Mouse (Mus musculus) heart, embryonic 14.5 days (tissue): ENCODE results near the gene Mgea5. TPM values are rescaled to one million over a fixed set of nuclear protein-coding genes. Genes with fewer than 3 reads are reported as not detected.

Source experiments
- ATAC-seq: fragments of 200-750 bp; cut with Nextera tagmentation; 2 replicates; pipeline ENCODE4 v1.8.0; 2017; ENCODE audit warnings: low read depth, moderate TSS enrichment; ENCODE audit not compliant: insufficient number of reproducible peaks, insufficient read depth, low FRiP score
- H3K27ac ChIP-seq, 2 experiments: fragments of 200-500 bp in 1 of 2; fragments of 300-500 bp in 1 of 2; sonication (generic) in 1 of 2; replicated peaks in 1 of 2; 2 replicates each; pipeline ENCODE4 v1.5.1; 2012 to 2014; ENCODE audit warnings: low read depth in 2 of 2, low read length in 2 of 2, control low read depth in 1 of 2, mild to moderate bottlenecking in 1 of 2, mixed read lengths in 1 of 2; ENCODE audit not compliant: control insufficient read depth in 1 of 2, insufficient read depth in 1 of 2
- H3K27me3 ChIP-seq: fragments of 300-500 bp; sonication (generic); 2 replicates; pipeline ENCODE4 v1.6.1; 2014; ENCODE audit warnings: mild to moderate bottlenecking, low read length, control low read depth; ENCODE audit not compliant: control insufficient read depth, insufficient read depth
- H3K36me3 ChIP-seq: fragments of 300-500 bp; sonication (generic); 2 replicates; pipeline ENCODE4 v1.6.1; 2014; ENCODE audit warnings: mild to moderate bottlenecking, control low read depth, low read length, mixed read lengths; ENCODE audit not compliant: control insufficient read depth, insufficient read depth
- H3K4me1 ChIP-seq, 2 experiments: fragments of 200-500 bp in 1 of 2; fragments of 300-500 bp in 1 of 2; sonication (generic) in 1 of 2; 2 replicates each; pipeline ENCODE4 v1.6.1; 2012 to 2014; ENCODE audit warnings: low read length in 2 of 2, control low read depth in 1 of 2, mixed read lengths in 1 of 2; ENCODE audit not compliant: control insufficient read depth in 2 of 2, insufficient read depth in 2 of 2
- H3K4me2 ChIP-seq: fragments of 300-500 bp; sonication (generic); 2 replicates; pipeline ENCODE4 v1.6.1; 2014; ENCODE audit warnings: mild to moderate bottlenecking, low read length
- H3K4me3 ChIP-seq, 2 experiments: fragments of 200-500 bp in 1 of 2; fragments of 300-500 bp in 1 of 2; sonication (generic) in 1 of 2; 2 replicates each; pipeline ENCODE4 v1.5.1; 2012 to 2014; ENCODE audit warnings: low read length in 2 of 2, mild to moderate bottlenecking in 2 of 2, control low read depth in 1 of 2, low read depth in 1 of 2, moderate library complexity in 1 of 2; ENCODE audit not compliant: control insufficient read depth in 1 of 2, insufficient read depth in 1 of 2
- H3K9ac ChIP-seq: fragments of 300-500 bp; sonication (generic); 2 replicates; pipeline ENCODE4 v1.6.1; 2014; ENCODE audit warnings: mild to moderate bottlenecking, low read length
- H3K9me3 ChIP-seq: fragments of 300-500 bp; sonication (generic); 2 replicates; pipeline ENCODE4 v1.6.1; 2016; ENCODE audit warnings: low read length, control low read depth; ENCODE audit not compliant: control insufficient read depth
- WGBS: fragments of 180-500 bp; shearing (Covaris S2); extraction: QIAGEN DNeasy Blood & Tissue Kit; methylation state at CpG from one replicate; pipeline ENCODE4 v1.1.7; 2014; 5-methylcytosine and 5-hydroxymethylcytosine counted together
- polyA plus RNA-seq: library from polyadenylated mRNA; unstranded; fragments of >200 nt; fragmentation: Nextera tagmentation; extraction: Ambion mirVana; gene quantifications from 2 replicates; pipeline ENCODE4 v1.2.1, GENCODE M21; 2014

Gene Mgea5
- polyA plus RNA-seq, 1 experiment from 2014 or later, result 47.1 TPM

DNA sequence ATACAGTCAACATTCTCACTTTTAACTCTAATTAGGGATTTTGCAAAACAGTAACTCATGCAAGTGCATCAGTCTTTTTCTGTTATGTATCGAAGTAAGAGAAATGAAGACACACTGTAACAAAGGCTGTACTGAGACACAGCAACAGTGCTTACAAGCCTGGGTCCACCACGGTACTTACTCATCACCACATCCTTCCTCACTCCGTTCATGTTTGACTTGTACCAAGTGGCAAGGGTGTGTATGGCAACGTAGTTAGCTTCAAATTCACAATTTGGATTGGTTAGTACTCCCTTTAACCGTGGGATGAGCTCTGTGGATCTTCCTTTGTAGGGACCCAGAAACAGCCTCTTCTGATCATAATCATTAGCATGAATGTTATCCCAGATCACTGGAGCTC, 12.1 kb downstream of the Mgea5 start:
- Histone ChIP-seq H3K9ac (no peak overlapping the region), H3K4me2 (no peak overlapping the region), H3K9me3 (no peaks in the 10 kb centered on the region), H3K4me3 (no peak overlapping the region), H3K36me3 (peaks cover 100% of the 10 kb centered on the region), H3K4me1 (no peaks in the 10 kb centered on the region), H3K27ac (no peak overlapping the region), H3K27me3 (no peaks in the 10 kb centered on the region)
- no peak for ATAC-seq
- WGBS, result 89% methylated on average over 5 of the region's 5 CpGs

DNA sequence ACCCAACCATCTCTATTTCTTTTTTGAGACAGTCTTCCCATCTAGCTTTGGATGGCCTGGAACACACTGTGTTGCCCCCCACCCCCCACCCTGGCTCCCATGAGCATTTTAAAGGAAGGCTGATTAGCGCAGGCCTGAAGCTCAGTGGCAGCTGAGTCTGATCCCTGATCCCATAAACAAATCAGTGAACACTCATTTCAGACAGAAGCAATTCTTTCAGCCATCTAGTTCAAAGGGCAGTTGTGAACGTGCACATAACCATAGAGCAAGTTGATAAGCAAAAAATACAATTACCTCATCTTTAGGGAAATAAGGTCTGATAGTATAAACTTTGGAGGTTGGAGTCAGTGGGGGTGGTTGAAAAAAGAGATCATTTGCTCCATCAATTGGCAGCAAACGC, 22.8 kb downstream of the Mgea5 start:
- 75% methylated on average over 3 of the region's 3 CpGs for WGBS
- no peak overlapping the region for H3K4me2 ChIP-seq
- no peak overlapping the region for H3K4me3 ChIP-seq
- no peak overlapping the region for H3K9ac ChIP-seq
- no peaks in the 10 kb centered on the region for H3K27me3 ChIP-seq
- H3K27ac ChIP-seq, result no peak overlapping the region
- ATAC-seq, result no peak
- H3K4me1 ChIP-seq, result no peaks in the 10 kb centered on the region
- no peaks in the 10 kb centered on the region for H3K9me3 ChIP-seq
- peaks cover 96% of the 10 kb centered on the region for H3K36me3 ChIP-seq

DNA sequence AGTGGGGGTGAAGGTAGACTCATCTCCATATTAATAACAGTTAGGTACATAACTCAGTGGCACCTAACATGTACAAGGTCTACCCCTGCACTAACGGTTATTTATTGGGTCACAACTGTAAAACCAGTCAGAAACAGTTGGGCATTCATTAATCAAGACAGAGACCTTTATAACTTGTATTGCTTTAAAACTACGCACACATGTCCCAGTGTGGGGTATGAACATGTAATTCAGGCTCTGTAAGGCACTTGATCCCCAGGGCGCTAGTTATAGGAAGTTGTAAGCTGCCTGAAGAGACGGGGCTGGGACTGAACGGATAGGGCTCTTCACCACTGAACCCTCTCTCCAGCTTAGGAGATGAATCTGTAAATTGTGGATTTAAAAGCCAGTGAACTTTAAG, 25.0 kb downstream of the Mgea5 start:
- Histone ChIP-seq H3K9ac (no peak overlapping the region), H3K36me3 (peaks cover 96% of the 10 kb centered on the region), H3K27ac (no peak overlapping the region), H3K27me3 (no peaks in the 10 kb centered on the region), H3K4me2 (no peak overlapping the region), H3K9me3 (no peaks in the 10 kb centered on the region), H3K4me1 (no peaks in the 10 kb centered on the region), H3K4me3 (no peak overlapping the region)
- 90% methylated on average over 5 of the region's 5 CpGs for WGBS
- ATAC-seq, result no peak

DNA sequence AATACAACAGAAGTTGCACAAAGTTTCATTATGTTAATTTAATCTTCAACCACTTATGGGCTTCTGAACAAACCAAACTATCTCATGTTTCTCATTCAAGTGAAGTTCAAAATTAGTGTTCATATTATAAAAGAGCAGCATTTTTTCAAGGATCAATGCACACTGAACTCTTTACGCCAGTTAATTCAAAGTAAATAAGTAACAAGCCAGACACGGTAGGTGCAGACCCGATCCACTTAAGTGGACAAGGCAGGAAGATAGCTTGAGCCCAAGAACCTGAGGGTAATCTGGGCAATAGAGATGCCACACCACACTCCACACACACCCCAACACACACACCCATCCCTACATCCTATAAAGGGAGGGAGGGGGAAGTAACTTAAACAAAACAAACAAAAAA, 30.1 kb downstream of the Mgea5 start:
- H3K4me3 ChIP-seq, result no peak overlapping the region
- no peak overlapping the region for H3K4me2 ChIP-seq
- no peaks in the 10 kb centered on the region for H3K9me3 ChIP-seq
- H3K9ac ChIP-seq, result no peak overlapping the region
- H3K4me1 ChIP-seq, result peaks cover 1 to 7% of the 10 kb centered on the region in 2 experiments; a peak in 3 of 4 replicates
- peaks cover 80% of the 10 kb centered on the region for H3K36me3 ChIP-seq
- H3K27ac ChIP-seq, result no peak overlapping the region
- WGBS, result 94% methylated on average over 3 of the region's 3 CpGs
- ATAC-seq, result no peak
- no peaks in the 10 kb centered on the region for H3K27me3 ChIP-seq

DNA sequence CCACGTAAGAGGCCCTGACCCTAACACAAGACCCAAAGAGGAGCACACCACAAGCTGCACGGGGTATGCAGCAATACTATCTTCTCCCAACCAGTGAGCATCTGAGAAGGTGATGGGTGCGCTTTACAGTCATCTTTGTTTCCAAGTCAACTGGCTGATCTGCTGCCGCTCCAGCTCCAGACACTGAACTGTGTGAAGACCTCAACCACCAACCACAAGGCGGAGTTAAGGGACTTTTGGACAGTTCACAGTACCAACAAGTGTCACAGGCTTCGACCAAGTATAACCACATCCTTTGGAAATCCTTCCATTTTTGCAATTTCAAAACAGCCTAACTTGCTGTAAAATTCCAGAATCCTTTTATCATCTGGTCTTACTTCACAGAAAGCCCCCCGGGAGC, 31.8 kb downstream of the Mgea5 start:
- Histone ChIP-seq H3K4me1 (peaks cover 8 to 13% of the 10 kb centered on the region in 2 experiments; a peak in 3 of 4 replicates), H3K27ac (no peak overlapping the region), H3K4me3 (no peak overlapping the region), H3K9me3 (no peaks in the 10 kb centered on the region), H3K36me3 (peaks cover 64% of the 10 kb centered on the region), H3K9ac (no peak overlapping the region), H3K27me3 (no peaks in the 10 kb centered on the region), H3K4me2 (no peak overlapping the region)
- ATAC-seq, result no peak
- WGBS, result 87% methylated on average over 7 of the region's 7 CpGs

DNA sequence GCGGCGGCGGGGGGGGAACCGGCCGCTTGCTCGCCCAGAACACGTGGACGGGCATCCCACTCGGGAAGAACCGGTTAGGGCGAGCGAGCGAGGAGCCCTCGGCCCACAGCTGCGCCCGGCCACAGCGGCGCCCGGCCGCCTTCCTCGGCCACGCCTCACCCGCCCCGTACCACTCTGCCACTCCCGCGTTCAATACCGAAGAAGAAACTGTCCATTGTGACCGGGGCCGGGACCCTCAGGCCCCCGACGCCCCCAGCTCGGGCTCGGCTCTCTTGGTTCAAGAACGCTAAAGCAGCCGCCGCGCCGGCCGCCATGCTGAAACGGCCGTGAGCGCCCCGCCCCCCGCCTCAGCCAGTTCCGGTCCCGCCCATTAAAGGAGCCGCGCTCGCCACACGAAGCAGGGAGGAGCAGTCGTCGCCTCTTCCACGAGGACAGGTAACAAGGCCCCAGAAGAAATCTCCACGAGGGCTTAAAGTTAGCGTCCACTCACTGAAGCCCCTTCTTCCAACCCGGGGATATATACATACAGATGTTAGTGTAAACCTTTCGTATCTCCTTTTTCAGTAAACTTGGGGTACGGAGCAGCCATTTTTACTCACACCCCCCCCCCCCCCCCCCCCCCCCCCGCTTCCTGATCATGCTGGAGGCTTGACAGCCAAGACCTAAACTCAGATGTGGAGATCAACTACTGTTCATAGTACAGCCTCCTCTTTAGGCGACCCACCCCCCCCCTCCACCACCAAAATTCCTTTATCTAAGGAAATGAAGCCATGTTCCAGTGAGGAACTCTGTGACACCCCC, 34.2 kb downstream of the Mgea5 start, which contains the start of gene Npm3:
Gene Npm3, minus strand, starts transcription at position 349 of the 801 bp plus-strand sequence.
- H3K4me3 ChIP-seq, result peak within 1 kb of the TSS; percentile 65
- H3K36me3 ChIP-seq, result peaks cover 40% of the 10 kb centered on the region
- WGBS, result 1% methylated on average over 45 of the region's 60 CpGs
- H3K9me3 ChIP-seq, result no peaks in the 10 kb centered on the region
- ATAC-seq, result peak; percentile 58
- H3K27me3 ChIP-seq, result peaks cover 12% of the 10 kb centered on the region
- H3K9ac ChIP-seq, result peak within 1 kb of the TSS; percentile 78
- H3K4me2 ChIP-seq, result peak within 1 kb of the TSS; percentile 94
- H3K4me1 ChIP-seq, result peaks cover 18 to 26% of the 10 kb centered on the region in 2 experiments
- H3K27ac ChIP-seq, result no peak within 1 kb of the TSS

DNA sequence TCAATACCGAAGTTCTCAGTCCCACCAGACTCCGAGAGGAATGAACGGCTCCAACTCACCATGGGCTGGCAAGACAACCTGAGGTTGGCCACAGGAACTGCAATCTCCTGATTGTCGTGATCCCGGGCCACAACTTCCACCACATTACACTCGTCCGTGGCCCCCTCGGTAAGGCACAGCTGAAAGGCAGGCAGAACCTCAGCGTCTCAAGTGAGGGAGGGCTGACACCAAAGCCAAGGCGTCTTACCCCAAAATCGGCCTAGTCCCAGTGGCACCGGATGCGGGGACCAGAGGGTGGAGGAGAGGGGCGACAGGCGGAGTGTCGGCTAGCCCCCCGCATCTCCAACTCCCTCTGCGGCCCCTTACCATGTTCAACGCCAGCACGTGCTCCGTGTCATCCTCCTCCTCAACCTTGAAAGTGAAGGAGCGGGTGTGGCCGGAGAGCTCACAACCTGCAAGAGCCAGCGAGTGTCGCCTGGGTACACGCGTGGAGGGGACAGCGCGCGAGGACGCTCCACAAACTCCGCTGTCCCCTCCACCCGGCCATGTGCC, 34.9 kb downstream of the Mgea5 start:
- under 1% methylated on average over 33 of the region's 33 CpGs for WGBS
- Histone ChIP-seq H3K36me3 (peaks cover 33% of the 10 kb centered on the region), H3K4me2 (peak overlapping the region; percentile 94), H3K9me3 (no peaks in the 10 kb centered on the region), H3K4me3 (peak overlapping the region; percentile 65), H3K27me3 (peaks cover 19% of the 10 kb centered on the region), H3K27ac (no peak overlapping the region), H3K4me1 (peaks cover 18 to 26% of the 10 kb centered on the region in 2 experiments), H3K9ac (peak overlapping the region; percentile 78)
- ATAC-seq, result peak; percentile 6; the same call in 1 of the 2 replicates
